Mouse (Mus musculus) MEL (cell line): ENCODE measurements at regions not wholly inside any gene's neighbourhood (a gene's known extent, or its start where the extent isn't known, plus 50 kb on each side); places are given as distances from the start of the nearest gene placed in this dataset.

Source experiments
- DNase-seq: peaks from one replicate; pipeline ENCODE4 v3.0.0; 2011; ENCODE audit warnings: low read depth, low spot score
- H3K27ac ChIP-seq: 2 replicates; pipeline ENCODE4 v1.5.1; 2012; ENCODE audit warnings: low read depth, mild to moderate bottlenecking, control low read depth, low read length, moderate library complexity; ENCODE audit not compliant: control insufficient read depth
- H3K27me3 ChIP-seq, 2 experiments: fragments of 150-350 bp in 1 of 2; sonication (generic) in 1 of 2; 2 replicates each; pipeline ENCODE4 v1.6.1; 2012; ENCODE audit warnings: low read length in 2 of 2, mild to moderate bottlenecking in 2 of 2, improper control_type of control experiment in 1 of 2, moderate library complexity in 1 of 2; ENCODE audit not compliant: insufficient read depth in 2 of 2, control insufficient read depth in 1 of 2
- H3K36me3 ChIP-seq, 2 experiments: 2 replicates each; pipeline ENCODE4 v1.6.1; 2012 to 2014; ENCODE audit warnings: low read length in 2 of 2, improper control_type of control experiment in 1 of 2, inconsistent platforms in 1 of 2, mild to moderate bottlenecking in 1 of 2; ENCODE audit not compliant: insufficient read depth in 2 of 2, control insufficient read depth in 1 of 2
- H3K4me1 ChIP-seq, 2 experiments: fragments of 150-350 bp in 1 of 2; sonication (generic) in 1 of 2; 2 replicates each; pipeline ENCODE4 v1.6.1; 2012; ENCODE audit warnings: low read length in 2 of 2, improper control_type of control experiment in 1 of 2, mild to moderate bottlenecking in 1 of 2; ENCODE audit not compliant: insufficient read depth in 2 of 2, control insufficient read depth in 1 of 2
- H3K4me3 ChIP-seq, 2 experiments: fragments of 150-350 bp in 1 of 2; sonication (generic) in 1 of 2; 2 replicates each; pipeline ENCODE4 v1.5.1; 2012; ENCODE audit warnings: low read depth in 2 of 2, low read length in 2 of 2, mild to moderate bottlenecking in 2 of 2, moderate library complexity in 2 of 2, control low read depth in 1 of 2, improper control_type of control experiment in 1 of 2; ENCODE audit not compliant: control insufficient read depth in 1 of 2, insufficient read depth in 1 of 2
- H3K79me2 ChIP-seq: 2 replicates; pipeline ENCODE4 v1.6.1; 2012; ENCODE audit warnings: mild to moderate bottlenecking, low read length, moderate library complexity; ENCODE audit not compliant: control insufficient read depth, poor library complexity, insufficient read depth
- H3K9ac ChIP-seq: 2 replicates; pipeline ENCODE4 v1.6.1; 2012; ENCODE audit warnings: low read depth, mild to moderate bottlenecking, control low read depth, low read length, moderate library complexity; ENCODE audit not compliant: control insufficient read depth, poor library complexity, severe bottlenecking
- H3K9me3 ChIP-seq: fragments of 150-350 bp; sonication (generic); replicated peaks from 2 replicates; pipeline ENCODE4 v1.6.1; 2012; ENCODE audit warnings: mild to moderate bottlenecking, low read length, improper control_type of control experiment, moderate library complexity; ENCODE audit not compliant: insufficient read depth
- CHD1 ChIP-seq: IDR thresholded peaks from 2 replicates; pipeline ENCODE4 v1.6.1; 2012; ENCODE audit warnings: low read depth, mild to moderate bottlenecking, inconsistent platforms, low read length, improper control_type of control experiment
- CHD2 ChIP-seq: IDR thresholded peaks from 2 replicates; pipeline ENCODE4 v1.6.1; 2011; ENCODE audit warnings: low read length, improper control_type of control experiment
- EP300 ChIP-seq, 2 experiments: IDR thresholded peaks; 2 replicates each; pipeline ENCODE4 v1.6.1; 2011; ENCODE audit warnings: improper control_type of control experiment in 2 of 2, low read length in 2 of 2, low read depth in 1 of 2, mild to moderate bottlenecking in 1 of 2
- ETS1 ChIP-seq: IDR thresholded peaks from 2 replicates; pipeline ENCODE4 v1.6.1; 2012; ENCODE audit warnings: low read depth, mild to moderate bottlenecking, inconsistent platforms, low read length, improper control_type of control experiment, moderate library complexity
- GABPA ChIP-seq: IDR thresholded peaks from 2 replicates; pipeline ENCODE4 v1.6.1; 2012; ENCODE audit warnings: low read depth, mild to moderate bottlenecking, inconsistent platforms, low read length, improper control_type of control experiment, moderate library complexity
- GATA1 ChIP-seq: IDR thresholded peaks from 2 replicates; pipeline ENCODE4 v1.6.1; 2011; ENCODE audit warnings: low read depth, low read length, improper control_type of control experiment
- HCFC1 ChIP-seq: IDR thresholded peaks from 2 replicates; pipeline ENCODE4 v1.6.1; 2012; ENCODE audit warnings: low read depth, mild to moderate bottlenecking, inconsistent platforms, low read length, improper control_type of control experiment, moderate library complexity
- JUND ChIP-seq: IDR thresholded peaks from 2 replicates; pipeline ENCODE4 v1.6.1; 2011; ENCODE audit warnings: low read depth, mild to moderate bottlenecking, improper control_type of control experiment, low read length
- MAFK ChIP-seq: IDR thresholded peaks from 2 replicates; pipeline ENCODE4 v1.6.1; 2011; ENCODE audit warnings: low read depth, mild to moderate bottlenecking, low read length, improper control_type of control experiment, borderline replicate concordance
- MAZ ChIP-seq: IDR thresholded peaks from 2 replicates; pipeline ENCODE4 v1.6.1; 2012; ENCODE audit warnings: low read depth, mild to moderate bottlenecking, inconsistent platforms, low read length, improper control_type of control experiment
- MEF2A ChIP-seq: IDR thresholded peaks from 2 replicates; pipeline ENCODE4 v1.6.1; 2014; ENCODE audit warnings: low read depth, mild to moderate bottlenecking, inconsistent platforms, low read length, improper control_type of control experiment; ENCODE audit not compliant: poor library complexity, insufficient replicate concordance, severe bottlenecking; ENCODE audit errors: extremely low read depth
- MXI1 ChIP-seq: IDR thresholded peaks from 2 replicates; pipeline ENCODE4 v1.6.1; 2011; ENCODE audit warnings: mild to moderate bottlenecking, low read depth, low read length, improper control_type of control experiment
- MYB ChIP-seq: IDR thresholded peaks from 2 replicates; pipeline ENCODE4 v1.6.1; 2011; ENCODE audit warnings: mild to moderate bottlenecking, low read depth, low read length, improper control_type of control experiment
- MYC ChIP-seq: IDR thresholded peaks from 2 replicates; pipeline ENCODE4 v1.6.1; 2011; ENCODE audit warnings: low read depth, mild to moderate bottlenecking, low read length, improper control_type of control experiment, moderate library complexity
- NRF1 ChIP-seq: IDR thresholded peaks from 2 replicates; pipeline ENCODE4 v1.6.1; 2014; ENCODE audit warnings: low read depth, mild to moderate bottlenecking, inconsistent platforms, low read length, improper control_type of control experiment, moderate library complexity; ENCODE audit not compliant: poor library complexity, insufficient read depth, severe bottlenecking
- POLR2A ChIP-seq, 2 experiments: IDR thresholded peaks; 2 replicates each; pipeline ENCODE4 v1.6.1; 2011 to 2012; ENCODE audit warnings: low read length in 2 of 2, mild to moderate bottlenecking in 2 of 2, control low read depth in 1 of 2, improper control_type of control experiment in 1 of 2, low read depth in 1 of 2, moderate library complexity in 1 of 2; ENCODE audit not compliant: control insufficient read depth in 1 of 2, insufficient read depth in 1 of 2, poor library complexity in 1 of 2
- POLR2AphosphoS5 ChIP-seq: IDR thresholded peaks from 2 replicates; pipeline ENCODE4 v1.6.1; 2012; ENCODE audit warnings: low read depth, borderline replicate concordance, mild to moderate bottlenecking, inconsistent platforms, low read length, moderate library complexity, mixed read lengths
- RAD21 ChIP-seq: IDR thresholded peaks from 2 replicates; pipeline ENCODE4 v1.6.1; 2011; ENCODE audit warnings: mild to moderate bottlenecking, low read depth, low read length, improper control_type of control experiment
- RCOR1 ChIP-seq: IDR thresholded peaks from 2 replicates; pipeline ENCODE4 v1.6.1; 2012; ENCODE audit warnings: low read depth, mild to moderate bottlenecking, inconsistent platforms, low read length, improper control_type of control experiment
- SMC3 ChIP-seq: IDR thresholded peaks from 2 replicates; pipeline ENCODE4 v1.6.1; 2011; ENCODE audit warnings: low read depth, low read length, improper control_type of control experiment
- TAL1 ChIP-seq: IDR thresholded peaks from 2 replicates; pipeline ENCODE4 v1.6.1; 2012; ENCODE audit warnings: mild to moderate bottlenecking, inconsistent platforms, low read length, moderate library complexity, mixed read lengths
- TBP ChIP-seq: IDR thresholded peaks from 2 replicates; pipeline ENCODE4 v1.8.0; 2011; ENCODE audit warnings: low read depth, low read length, improper control_type of control experiment
- USF1 ChIP-seq: IDR thresholded peaks from 2 replicates; pipeline ENCODE4 v1.6.1; 2014; ENCODE audit warnings: low read depth, mild to moderate bottlenecking, inconsistent platforms, low read length, improper control_type of control experiment, moderate library complexity
- ZC3H11A ChIP-seq: IDR thresholded peaks from 2 replicates; pipeline ENCODE4 v1.6.1; 2012; ENCODE audit warnings: low read depth, mild to moderate bottlenecking, inconsistent platforms, low read length, improper control_type of control experiment
- ZKSCAN1 ChIP-seq: IDR thresholded peaks from 2 replicates; pipeline ENCODE4 v1.6.1; 2012; ENCODE audit warnings: low read depth, mild to moderate bottlenecking, inconsistent platforms, low read length, improper control_type of control experiment, moderate library complexity
- ZMIZ1 ChIP-seq: IDR thresholded peaks from 2 replicates; pipeline ENCODE4 v1.6.1; 2012; ENCODE audit warnings: low read depth, mild to moderate bottlenecking, inconsistent platforms, low read length, improper control_type of control experiment, moderate library complexity
- ZNF384 ChIP-seq: IDR thresholded peaks from 2 replicates; pipeline ENCODE4 v1.6.1; 2012; ENCODE audit warnings: low read depth, mild to moderate bottlenecking, inconsistent platforms, low read length, improper control_type of control experiment

DNA sequence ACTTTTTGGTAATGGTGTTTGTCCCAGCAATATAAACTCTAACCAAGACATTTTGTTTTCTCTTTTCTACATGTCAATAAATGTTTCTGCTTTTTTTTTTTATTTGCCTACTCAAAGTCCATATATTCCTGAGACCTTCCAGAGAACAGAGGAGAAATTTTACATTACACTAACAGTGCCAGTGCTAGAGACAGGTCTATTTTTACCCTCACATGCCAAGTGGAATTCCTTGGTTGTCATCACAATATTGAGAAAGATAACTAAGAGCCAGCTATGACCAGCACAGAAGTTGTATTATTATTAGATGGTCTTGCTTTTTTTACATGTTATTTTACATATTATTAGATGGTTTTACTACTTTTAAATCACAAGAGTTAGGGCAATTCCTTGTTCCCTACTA is 282.8 kb downstream of the Rfpl4b start:
- no peaks in the 10 kb centered on the region for H3K9me3 ChIP-seq
- no peak overlapping the region for H3K9ac ChIP-seq
- H3K27me3 ChIP-seq = no peaks in the 10 kb centered on the region
- no peaks in the 10 kb centered on the region for H3K36me3 ChIP-seq
- TF ChIP-seq ZMIZ1 (no peak), RCOR1 (no peak), NRF1 (no peak), MAZ (no peak), CHD1 (no peak), POLR2AphosphoS5 (no peak), RAD21 (no peak), POLR2A (IDR thresholded peaks at IDR 0.05; ENCODE audit: control insufficient read depth in 1 of 2, insufficient read depth in 1 of 2, low read depth in 1 of 2, low read length in 2 of 2, poor library complexity in 1 of 2) (no peak), MAFK (no peak), JUND (no peak), MXI1 (no peak), MYC (no peak), ZNF384 (no peak), CHD2 (no peak), MEF2A (no peak), ETS1 (no peak), ZKSCAN1 (no peak), MYB (no peak), TBP (no peak)
- TF ChIP-seq, all 39 proteins: peak for 0
- no peaks in the 10 kb centered on the region for H3K79me2 ChIP-seq
- H3K4me1 ChIP-seq = no peaks in the 10 kb centered on the region
- no peak for DNase-seq
- no peak overlapping the region for H3K27ac ChIP-seq
- H3K4me3 ChIP-seq = no peak overlapping the region

DNA sequence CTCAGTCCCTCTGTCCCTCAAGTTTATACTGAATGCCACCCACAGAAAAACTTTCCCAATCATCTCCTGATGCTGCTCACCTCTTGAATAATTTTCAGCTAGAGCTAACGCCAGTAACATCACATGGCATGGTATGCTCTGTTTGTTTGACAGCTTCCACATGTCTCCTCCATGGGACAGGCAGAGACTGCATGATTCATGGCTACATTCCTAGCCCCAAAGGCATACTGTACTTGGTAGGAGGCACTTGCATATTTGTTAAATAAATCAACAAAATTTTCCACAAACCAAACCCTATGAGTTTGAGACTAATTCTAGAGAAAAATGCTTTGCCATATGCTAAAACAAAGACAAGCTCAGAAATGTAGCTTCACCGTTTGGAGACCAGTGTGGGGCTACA is 304.9 kb downstream of the Rfpl4b start:
- no peaks in the 10 kb centered on the region for H3K9me3 ChIP-seq

More for the DNA sequence above, 304.9 kb downstream of the Rfpl4b start:
- Histone ChIP-seq H3K36me3 (no peaks in the 10 kb centered on the region), H3K4me3 (no peak overlapping the region), H3K9ac (no peak overlapping the region), H3K4me1 (no peaks in the 10 kb centered on the region), H3K27ac (no peak overlapping the region), H3K79me2 (no peaks in the 10 kb centered on the region), H3K27me3 (no peaks in the 10 kb centered on the region)
- no peak for DNase-seq
- TF ChIP-seq HCFC1 (no peak), TAL1 (no peak), GABPA (no peak), CHD2 (no peak), MYC (no peak), USF1 (no peak), SMC3 (no peak), RAD21 (no peak), EP300 (IDR thresholded peaks at IDR 0.05; ENCODE audit: low read depth in 1 of 2, low read length in 2 of 2) (no peak), GATA1 (no peak), MYB (no peak), ZC3H11A (no peak), ZNF384 (no peak), TBP (no peak)
